Mouse (Mus musculus): ENCODE data around the gene Fam98c.
"Not testable (repeated sequence)": the region's sequence is repeated elsewhere in the genome, so short reads cannot be mapped to it uniquely, and the experiment has no call there.

The Fam98c gene

DNA sequence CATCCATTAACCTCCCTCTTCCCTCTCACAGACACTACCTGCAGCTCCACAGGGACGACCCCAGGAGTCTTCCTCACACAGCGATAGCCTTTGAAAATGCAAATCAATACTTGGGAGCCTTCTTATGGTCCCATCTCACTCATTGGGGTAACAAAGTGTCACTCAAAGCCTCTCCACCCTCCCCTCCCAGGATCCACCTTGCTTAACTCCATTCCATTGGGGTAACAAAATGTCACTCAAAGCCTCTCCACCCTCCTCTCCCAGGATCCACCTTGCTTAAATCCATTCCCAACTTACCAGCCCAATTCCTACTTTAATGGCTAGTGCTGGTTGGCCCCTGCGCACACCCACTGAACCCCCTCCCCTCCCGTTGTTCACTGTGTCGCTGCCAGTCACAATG, 2.2 kb upstream of the Fam98c start:
- peak in 1 of 2 experiments; percentile 20 for DNase-seq (ENCODE audit: low spot score in 2 of 2)

DNA sequence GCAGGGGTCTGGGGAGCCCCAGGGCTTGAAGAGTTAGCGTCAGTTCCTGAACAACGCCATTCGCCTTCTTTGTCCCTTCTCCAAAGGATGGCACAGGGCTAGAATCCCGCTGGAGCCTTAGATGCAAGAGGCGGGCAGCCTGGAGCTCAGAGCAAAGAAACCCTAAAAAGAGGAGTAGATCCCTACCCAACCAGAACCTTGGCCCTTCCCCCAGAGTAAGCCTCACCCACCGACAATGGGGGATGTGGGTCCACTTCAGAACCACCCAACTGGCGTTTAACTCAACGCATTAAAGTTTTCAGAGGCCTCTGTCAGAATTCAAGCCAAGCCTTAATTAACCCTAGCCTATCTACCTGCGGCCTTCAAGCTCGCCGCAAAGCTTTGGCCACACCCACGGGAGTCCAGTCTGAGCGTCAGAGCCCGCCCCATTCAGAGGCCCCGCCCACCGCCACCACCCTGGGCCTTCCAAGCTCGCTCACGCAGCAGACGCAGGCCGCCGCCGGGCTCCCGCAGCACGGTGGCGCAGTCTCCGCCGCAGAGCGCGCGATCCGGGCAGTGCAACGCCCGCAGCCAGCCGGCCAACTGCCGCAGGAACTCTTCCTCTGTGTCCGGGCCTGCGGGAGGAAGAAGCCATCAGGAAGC, 717 bp downstream of the Fam98c start:
- peak; percentile 92 to 93 for DNase-seq (ENCODE audit: low spot score in 2 of 2)

DNA sequence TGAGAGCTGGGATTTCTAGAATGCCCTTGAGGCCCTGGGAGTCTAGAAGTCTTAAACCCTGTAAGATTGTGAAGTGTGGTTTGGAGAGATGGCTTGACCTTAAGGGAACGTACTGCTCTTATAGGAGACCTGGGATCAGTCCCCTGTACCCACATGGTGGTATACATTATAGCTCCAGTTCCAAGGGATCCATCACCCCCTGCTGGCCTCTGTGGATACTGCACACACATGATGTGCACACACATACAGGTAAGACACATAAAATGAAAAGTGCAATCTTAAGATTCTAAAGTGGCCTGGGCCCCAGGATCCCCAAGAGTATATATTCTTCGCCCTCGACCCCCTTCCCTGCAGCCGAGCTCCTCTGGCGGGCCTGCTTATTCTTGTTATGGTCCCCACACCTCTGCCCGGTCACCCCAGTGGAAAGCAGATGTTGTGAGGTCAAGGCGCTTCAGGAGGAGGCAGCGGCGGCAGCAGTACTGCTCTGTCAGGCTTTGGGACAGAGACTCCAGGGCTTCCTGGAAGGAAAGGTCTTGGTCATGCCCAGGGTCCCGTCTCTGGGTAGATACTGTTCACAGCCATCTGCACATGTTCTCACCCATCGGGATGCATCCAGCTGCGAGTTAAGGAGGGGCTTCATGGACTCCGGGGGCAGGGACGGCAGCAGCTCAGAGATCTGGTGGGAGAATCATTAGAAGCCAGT, 1.9 kb downstream of the Fam98c start:
- no peak for DNase-seq (ENCODE audit: low spot score in 2 of 2)

DNA sequence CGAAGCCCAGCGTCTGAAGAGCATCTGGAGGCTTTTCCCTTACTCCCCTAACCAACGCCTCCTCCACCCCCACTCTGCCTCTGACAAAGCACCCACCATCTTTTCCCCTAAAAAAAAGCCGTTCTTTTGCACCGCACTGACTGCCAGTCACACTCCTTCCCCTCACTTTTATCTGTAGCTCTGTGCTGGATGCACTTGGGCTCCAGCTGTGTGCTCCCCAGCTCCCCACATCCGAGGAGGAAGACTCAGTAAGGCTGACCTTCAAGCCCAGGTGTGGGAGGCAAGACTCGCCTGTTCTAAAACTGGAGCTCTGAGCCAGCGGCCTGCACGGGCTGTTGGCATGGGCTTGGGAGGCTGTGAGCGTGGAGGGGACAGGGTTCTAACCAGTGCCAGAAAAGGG, 4.5 kb downstream of the Fam98c start:
- DNase-seq (ENCODE audit: low spot score in 2 of 2), result no peak

DNA sequence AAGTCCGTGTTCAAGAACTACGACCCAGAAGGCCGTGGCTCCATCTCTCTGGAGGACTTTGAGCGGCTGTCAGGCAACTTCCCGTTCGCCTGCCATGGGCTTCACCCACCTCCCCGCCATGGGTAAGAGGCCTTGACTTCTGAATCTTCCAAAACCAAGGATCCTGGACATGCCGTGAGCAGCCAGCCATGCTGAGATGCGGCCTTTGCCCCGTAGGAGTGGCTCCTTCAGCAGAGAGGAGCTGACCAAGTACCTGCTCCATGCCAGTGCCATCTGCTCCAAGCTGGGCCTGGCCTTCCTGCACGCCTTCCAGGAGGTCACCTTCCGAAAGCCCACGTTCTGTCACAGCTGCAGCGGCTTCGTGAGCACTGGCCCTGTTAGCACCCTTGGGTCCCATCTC, 7.3 kb downstream of the Fam98c start:
- no peak for DNase-seq (ENCODE audit: low spot score in 2 of 2)

DNA sequence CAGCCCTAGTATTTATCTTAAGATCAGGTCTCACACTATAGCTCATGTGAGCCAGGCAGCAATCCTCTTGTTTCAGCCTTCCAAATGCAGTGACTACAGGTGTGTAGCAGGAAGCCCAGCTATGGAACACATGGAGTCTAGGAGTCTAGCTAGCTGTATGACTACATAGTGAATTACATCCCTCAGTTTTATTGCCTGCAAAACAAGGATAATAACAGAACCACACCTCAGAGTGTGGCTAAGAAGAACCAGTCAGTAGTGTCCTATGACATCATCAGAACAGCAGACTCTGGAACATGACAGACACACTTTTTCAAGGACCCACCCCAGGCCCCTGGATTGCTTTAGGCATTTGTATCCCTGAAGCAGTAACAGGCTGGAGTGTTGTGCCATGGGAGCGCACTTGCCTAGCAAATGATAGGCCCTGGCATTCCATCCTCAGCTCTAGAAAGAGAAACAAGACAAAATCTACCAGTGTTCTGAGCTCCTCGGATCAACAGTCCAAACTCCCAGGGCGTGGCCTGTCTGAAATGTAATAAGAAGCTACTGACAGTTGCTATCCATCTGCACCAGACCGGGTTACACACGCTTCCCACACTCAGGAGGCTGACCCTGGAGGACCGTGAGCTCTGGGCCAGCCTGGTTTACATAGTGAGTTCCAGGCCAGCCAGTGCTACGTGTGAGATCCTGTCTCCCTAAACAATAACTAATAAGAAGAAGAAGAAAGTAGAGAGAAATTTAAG, 9.2 kb downstream of the Fam98c start:
- no peak for DNase-seq (ENCODE audit: low spot score in 2 of 2)

DNA sequence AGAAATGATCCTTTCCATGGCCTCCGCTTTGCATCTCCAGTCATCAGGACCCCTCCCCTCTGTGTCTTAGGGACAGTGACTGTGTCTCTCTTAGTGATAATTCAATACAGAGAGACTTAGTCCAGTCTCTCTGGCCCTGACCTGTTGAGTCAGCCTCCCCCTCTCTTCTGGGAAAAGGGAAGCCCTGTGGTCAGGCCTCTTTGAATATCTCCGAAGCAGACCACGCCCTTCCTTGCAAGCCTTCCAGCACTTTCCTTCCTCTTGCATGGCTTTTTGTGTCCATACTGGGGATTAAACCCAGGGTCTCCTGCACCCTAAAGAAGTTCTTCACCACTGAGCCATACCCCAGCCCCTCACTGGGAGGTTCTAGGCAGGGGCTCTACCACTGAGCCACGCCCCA, 12.0 kb downstream of the Fam98c start:
- no peak for DNase-seq (ENCODE audit: low spot score in 2 of 2)

DNA sequence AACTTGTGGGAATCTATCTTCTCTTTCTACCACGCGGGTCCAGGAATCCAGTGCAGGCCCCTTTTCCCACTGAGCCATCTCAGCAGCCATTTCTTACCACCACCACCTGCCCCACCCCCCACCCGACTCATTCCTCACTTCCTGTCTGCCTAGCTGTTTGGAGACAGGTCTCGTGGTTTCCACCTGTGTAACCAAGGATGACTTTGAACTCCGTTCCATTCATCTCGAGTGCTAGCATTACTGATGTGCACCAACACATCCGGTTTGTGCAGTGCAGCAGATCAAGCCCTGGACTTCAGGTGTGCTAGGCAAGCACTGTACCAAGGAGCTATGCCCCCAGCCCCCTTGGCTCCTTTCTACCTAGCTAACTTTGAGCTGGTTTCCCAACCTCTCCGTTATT, 14.6 kb downstream of the Fam98c start:
- DNase-seq (ENCODE audit: low spot score in 2 of 2), result no peak

DNA sequence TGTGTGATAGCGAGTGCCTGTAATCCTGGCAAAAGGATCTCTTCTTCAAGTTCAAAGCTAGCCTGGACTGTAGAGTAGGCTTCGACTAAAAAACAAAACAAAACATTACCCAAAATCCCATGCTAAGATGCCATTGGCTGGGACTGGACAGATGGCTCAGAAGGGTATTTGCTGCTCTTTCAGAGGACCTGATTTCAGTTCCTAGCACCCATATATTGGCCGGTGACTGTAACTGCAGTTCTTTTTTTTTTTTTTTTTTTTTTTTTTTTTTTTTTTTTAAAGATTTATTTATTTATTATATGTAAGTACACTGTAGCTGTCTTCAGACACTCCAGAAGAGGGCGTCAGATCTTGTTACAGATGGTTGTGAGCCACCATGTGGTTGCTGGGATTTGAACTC, 16.8 kb downstream of the Fam98c start:
- DNase-seq (ENCODE audit: low spot score in 2 of 2), result not testable (repeated sequence)

DNA sequence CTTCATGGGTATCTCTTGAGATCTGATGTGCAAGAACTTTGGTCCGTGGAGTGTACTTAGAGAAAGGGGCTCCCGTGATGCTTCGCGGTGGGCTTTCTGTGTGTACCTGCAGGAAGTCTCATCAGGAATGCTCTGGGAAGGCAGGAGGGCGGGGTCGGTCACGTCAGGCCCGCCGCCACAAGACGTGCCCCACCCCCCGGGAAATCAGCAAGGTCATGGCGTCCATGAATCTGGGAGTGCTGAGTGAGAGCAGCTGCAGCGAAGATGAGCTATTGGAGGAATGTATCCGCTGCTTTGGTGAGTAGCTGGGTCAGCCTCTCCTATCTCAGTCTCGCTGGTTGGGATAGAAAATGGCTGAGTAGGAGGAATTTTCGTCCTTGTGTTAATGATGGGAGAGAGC, 18.6 kb downstream of the Fam98c start:
- DNase-seq (ENCODE audit: low spot score in 2 of 2), result no peak

DNA sequence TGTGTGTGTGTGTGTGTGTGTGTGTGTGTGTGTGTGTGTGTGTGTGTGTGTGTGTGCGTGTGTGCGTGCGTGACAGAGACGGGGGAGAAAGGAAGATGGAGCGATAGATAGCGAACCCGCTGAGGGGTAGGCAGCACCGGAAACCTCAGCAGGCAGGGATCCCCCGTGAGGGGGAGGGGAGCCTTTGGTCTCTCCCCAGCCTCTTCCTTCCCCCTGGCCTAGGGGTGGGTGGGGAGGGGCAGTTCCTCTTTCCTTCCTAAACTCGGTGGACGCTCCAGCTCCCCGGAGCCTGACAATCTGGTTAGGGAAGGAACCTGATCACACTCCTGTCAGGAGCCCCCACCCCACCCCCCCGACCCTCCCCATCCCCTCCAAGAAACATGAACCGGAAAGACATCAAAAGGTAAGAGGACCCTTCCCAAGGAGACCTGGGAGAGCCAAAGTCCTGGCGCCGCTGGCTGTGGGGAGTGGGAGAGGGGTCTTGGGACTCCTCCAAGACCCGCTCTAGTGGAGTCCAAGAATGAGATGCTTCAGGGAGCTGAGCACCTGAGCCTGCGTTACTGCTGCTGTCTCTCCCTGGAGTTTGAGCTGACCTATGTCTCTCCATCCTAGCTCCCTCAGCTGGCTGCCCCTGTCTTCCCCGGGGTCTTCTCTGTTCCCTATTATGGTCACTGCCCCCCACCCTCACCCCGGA, 21.2 kb downstream of the Fam98c start, which contains the start of gene Rasgrp4:
Gene Rasgrp4, plus strand, starts transcription at position 159 of the 694 bp plus-strand sequence.
- peak; percentile 50 to 58 for DNase-seq (ENCODE audit: low spot score in 2 of 2)

DNA sequence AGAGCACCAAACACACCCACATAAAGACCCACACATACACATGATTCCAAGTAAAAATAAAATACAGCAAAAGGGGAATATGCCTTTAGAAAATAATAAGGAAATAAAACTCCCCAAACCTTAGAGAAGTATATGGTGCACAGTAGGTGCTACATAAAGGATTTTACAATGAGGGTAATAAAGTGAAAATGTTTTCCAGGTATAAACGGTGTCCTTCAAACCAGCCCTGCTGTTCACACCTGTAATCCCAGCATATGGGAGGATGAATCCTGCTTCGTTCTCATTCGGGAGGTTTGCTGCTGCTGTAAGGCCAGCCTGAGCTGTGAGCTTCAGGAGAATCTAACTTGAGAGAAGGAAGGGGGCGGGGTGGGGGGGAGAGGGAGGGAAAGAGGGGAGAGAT, 21.8 kb downstream of the Fam98c start:
- no peak for DNase-seq (ENCODE audit: low spot score in 2 of 2)

DNA sequence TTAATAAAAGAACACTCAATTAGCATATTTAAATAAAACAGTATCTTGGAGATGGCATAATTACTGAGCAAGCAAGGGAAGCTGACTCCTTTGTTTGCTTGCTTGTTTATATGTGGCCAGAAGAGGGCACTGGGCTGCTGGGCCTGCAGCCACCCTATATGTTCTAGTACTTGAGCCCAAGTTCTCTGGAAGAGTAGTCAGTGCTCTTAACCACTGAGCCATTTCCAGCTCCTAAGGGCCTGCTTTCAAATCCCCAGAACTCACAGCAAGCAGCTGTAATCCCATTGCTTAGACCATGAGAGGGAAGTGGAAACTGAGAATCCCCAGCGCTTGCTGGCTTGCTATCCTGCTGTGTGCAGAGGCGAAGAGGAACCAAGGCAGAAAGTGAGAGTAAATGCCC, 27.3 kb downstream of the Fam98c start:
- no peak for DNase-seq (ENCODE audit: low spot score in 2 of 2)

DNA sequence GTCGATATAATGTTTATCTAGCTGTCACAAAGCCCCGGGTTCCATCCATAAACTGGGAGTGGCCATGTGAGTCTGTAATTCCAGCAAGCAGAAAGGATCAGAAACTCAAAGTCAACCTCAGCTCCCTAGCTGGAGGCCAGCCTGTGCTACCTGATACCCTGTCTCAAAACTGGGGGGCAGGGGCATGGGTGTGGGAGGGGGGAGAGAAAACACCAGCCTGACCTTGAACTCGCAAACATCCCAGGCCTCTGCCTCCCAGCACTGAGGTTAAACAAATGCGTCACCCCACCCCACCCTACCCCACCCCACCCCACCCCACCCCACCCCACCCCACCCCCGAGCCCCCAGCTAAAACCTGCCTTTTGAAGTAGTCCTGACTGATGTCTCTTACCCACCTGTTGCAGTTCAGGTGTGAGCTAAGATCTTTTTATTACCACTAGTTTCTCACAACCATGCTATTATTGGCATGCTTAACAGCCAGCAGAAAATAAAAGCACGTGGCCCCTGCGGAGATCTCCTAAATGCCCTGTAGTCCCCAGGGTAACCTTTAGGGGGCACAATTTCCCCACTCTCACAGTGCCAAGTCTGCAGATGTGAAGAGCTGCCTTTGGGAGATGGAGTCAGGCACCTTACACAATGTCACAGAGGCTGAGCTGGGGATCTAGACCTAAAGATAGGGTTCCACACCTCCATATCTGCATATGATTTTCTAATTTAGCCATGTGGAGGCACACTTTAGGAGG, 29.7 kb downstream of the Fam98c start:
- no peak for DNase-seq (ENCODE audit: low spot score in 2 of 2)

DNA sequence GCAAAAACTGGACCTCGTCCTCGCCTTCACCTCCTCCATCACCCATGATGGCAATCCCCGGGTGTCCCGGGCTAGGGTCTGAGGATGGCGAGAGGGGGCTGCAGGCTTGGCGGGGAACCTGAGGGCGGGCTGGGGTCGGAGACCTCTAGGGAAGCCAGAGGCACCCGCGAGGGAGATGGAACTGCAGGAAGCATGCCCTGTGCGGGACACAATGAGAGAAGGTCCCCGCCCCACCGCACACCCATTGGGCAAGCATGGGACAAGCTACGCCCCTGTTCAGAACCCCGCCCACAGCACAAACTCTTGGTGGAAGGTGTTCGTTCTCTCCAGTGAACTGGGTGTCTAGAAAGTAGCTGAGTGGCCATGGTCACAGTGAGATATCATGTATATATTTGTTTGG, 31.1 kb downstream of the Fam98c start, which contains the start of gene Ryr1:
Gene Ryr1, minus strand, starts transcription at position 210 of the 400 bp plus-strand sequence.
- no peak for DNase-seq (ENCODE audit: low spot score in 2 of 2)

DNA sequence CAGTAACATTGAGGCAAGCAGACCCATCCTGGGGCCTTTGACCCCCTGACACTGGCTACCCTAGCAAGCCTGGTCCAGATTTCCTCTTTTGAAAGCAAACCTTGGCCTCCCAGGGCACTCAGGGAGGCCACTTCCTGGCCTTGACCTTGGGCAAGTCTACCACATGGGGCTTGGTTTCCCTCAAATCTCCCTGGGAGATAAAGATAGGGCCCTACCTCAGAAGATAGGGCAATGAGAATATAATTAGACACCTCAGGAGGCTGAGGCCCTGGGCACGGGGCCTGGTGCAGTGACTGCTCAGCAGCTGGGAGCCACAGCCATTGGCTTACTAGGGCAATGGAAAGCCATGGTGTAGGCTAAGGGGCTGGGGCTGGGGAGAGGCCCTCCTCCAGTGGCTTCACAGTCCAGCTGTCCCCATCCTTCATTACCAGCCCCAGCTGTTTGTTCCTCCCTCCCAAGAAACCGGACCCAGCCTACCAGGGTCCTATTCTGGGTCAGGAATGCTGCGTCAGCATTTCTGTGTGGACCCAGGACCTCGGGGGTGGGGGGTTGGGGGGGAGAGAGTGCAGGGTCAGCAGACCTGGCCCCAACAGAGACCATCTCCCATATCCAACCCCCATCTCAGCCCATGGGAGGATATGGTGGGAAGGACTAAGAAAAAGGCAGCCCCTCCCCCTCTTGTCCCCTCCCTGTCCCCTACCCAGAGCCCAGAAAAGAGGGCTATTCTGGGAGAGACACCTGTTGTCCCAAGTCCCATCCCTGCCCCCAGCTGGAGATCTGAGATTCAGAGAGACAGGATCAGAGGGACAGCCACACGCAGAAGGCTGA, 32.3 kb downstream of the Fam98c start:
- DNase-seq (ENCODE audit: low spot score in 2 of 2), result no peak

DNA sequence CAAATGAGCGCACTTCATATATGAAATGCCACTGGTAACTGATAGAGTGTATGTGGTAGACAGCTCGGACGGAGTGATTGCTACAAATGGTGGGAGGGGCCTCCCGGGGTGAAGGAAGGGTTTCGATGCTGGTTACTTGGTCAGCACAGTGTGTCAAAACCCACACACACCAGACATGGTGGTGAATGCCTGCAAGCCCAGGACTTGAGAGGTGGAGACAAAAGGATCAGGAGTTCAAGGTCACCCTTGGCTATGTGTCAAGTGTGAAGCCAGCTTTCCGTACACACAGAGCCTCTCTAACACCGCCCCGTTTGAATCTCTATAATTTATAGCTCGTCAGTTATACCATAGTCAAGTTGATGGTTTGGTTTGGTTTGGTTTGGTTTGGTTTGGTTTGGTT, 33.2 kb downstream of the Fam98c start:
- no peak for DNase-seq (ENCODE audit: low spot score in 2 of 2)

DNA sequence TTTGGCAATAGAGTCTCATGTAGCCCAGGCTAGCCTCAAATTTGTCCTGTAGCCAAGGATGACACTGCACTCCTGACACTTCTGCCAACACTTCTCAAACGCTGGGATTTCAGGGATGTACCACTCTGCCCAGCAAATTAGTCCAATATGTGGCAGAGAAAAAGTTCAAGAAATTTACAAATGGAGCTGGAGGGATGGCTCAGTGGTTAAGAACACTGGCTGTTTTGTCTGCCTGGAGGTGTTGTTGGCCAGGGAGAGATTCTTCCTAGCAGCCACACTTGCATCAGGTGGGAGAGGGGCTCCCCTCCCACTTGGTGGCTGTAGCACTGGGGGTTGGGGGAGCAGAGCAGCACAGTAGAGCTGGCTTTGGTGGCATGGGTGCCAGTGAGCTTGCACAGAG, 36.5 kb downstream of the Fam98c start:
- no peak for DNase-seq (ENCODE audit: low spot score in 2 of 2)

DNA sequence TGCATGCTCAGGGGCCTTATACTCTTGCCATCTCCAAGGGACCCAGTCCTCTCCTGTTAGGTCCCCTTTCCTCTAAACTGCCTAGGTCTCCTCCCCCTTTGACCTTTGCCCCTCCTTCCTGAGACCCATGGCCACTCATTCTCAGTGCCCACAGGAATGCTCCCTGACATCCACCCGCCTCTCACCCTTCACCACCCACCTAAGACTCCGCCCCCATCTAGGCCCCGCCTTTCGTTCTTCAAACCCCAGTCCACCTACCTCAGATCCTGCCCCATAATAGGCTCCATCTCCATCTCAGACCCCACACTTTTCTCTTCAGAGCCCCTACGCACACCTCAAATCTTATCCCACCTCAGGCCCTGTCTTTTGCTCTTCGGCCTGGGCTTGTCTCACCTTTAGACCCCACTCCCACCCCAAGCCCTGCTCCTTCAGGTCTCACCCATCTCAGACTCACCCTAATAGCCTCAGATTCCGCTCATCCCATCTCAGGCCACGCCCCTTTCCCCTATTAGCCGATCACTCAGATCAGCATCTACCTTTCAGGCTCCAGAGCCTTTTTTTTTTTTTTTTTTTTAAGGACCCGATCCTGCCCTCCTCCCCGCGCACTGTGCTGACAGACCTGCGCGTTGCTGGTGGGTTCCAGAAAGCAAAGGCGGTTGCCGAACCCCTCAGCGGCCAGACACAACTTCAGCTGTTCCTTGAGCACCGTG, 37.7 kb downstream of the Fam98c start:
- no peak for DNase-seq (ENCODE audit: low spot score in 2 of 2)

Measured in right cerebral cortex, postnatal 10 days (tissue).